Mouse (Mus musculus): ENCODE data around the gene Tulp3. TPM values are rescaled to one million over a fixed set of nuclear protein-coding genes. Genes with fewer than 3 reads are reported as not detected.
"Not testable (repeated sequence)": the region's sequence is repeated elsewhere in the genome, so short reads cannot be mapped to it uniquely, and the experiment has no call there.

Tulp3 gene
- total RNA-seq, 2 experiments from 2014 or later, result 21.8 to 24.7 TPM

GRCm38 (mm10) chr6:128361901-128362300 is 6.2 kb upstream of the Tulp3 start:
- intact Hi-C loops (cut with DNase I), result no loop called here
- no peak for DNase-seq

GRCm38 (mm10) chr6:128358999-128359398 is 3.3 kb upstream of the Tulp3 start:
- intact Hi-C loops (cut with DNase I), result loop anchor here (5.0 kb wide), 1 partner anchor 42 kb away; no protein-coding TSS in a partner anchor
- peak; percentile 69 for DNase-seq

DNA sequence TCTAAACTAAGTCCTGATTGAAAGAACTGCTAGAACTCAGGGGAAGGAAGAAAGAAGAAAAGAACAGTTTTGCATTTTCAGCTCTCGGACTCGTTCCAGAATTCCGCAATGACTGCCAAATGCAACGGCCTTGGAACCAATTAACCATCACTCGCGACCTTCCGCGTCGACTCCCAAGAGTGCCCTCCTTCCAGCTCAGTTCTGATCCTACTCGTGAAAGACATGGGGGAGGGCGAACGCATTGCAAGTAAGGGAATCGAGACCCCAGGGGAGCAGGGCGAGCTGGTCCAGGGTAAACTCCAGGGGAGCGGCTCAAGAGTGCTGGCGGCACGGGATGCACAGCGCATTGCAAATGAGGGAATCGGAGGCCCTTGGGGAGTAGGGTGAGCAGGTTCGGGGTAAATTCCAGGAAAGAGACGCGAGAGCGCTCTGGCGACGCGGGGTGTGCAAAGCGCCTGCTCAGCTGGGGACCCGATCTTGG is 410 bp downstream of the Tulp3 start:
- intact Hi-C loops (cut with DNase I), result loop anchor here (5.0 kb wide), 1 partner anchor 38 kb away; no protein-coding TSS in a partner anchor
- DNase-seq, result peak; percentile 53

GRCm38 (mm10) chr6:128354140-128354539 is 1.5 kb downstream of the Tulp3 start:
- no peak for DNase-seq
- intact Hi-C loops (cut with DNase I), result no loop called here

- intact Hi-C loops (cut with DNase I), result no loop called here
Observed at GRCm38 (mm10) chr6:128349711-128350110, 5.9 kb downstream of the Tulp3 start.

GRCm38 (mm10) chr6:128346782-128347181 is 8.9 kb downstream of the Tulp3 start:
- intact Hi-C loops (cut with DNase I), result no loop called here
- DNase-seq, result no peak

More at GRCm38 (mm10) chr6:128349711-128350110, 5.9 kb downstream of the Tulp3 start:
- DNase-seq, result peak; percentile 35

- DNase-seq, result no peak
- intact Hi-C loops (cut with DNase I), result no loop called here
Observed at GRCm38 (mm10) chr6:128345623-128346022, 10.0 kb downstream of the Tulp3 start.

DNA sequence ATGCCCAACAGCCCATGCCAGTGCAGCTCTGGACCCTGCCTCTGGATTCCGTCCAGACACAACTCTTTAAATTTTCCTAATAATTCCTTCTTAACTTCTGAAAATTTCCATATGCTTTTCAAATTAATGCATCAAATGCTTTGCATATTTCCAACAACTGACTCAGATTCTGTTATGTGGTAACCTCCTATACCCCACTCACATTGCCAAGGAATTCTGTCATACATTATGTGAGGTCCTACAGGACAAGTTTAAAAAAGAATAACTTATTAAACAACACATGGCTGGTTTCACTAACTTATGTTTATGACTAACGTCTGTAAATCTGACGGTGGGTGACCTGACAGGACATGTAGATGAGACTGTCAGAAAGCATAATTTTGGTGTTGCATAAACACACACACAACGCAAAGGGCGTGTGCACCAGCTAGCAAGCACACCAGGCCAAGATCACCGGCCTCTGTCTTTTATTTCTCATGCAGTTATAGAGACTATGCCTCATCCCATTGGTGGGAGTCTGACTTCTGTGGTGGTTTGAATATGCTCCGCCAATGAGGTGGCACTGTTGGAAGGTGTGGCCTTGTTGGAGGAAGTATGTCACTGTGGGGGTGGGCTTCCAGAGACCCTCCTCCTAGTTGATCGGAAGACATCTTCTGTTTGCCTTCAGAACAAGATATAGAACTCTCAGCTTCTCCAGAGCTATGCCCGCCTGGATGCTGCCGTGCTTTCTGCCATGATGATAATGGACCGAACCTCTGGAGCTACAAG is 13.5 kb downstream of the Tulp3 start:
- intact Hi-C loops (cut with DNase I), result no loop called here
- DNase-seq, result no peak

- intact Hi-C loops (cut with DNase I), result no loop called here
- DNase-seq, result no peak
Observed at GRCm38 (mm10) chr6:128338876-128339275, 16.8 kb downstream of the Tulp3 start.

GRCm38 (mm10) chr6:128337467-128337866 is 18.2 kb downstream of the Tulp3 start:
- DNase-seq, result no peak
- intact Hi-C loops (cut with DNase I), result no loop called here

DNA sequence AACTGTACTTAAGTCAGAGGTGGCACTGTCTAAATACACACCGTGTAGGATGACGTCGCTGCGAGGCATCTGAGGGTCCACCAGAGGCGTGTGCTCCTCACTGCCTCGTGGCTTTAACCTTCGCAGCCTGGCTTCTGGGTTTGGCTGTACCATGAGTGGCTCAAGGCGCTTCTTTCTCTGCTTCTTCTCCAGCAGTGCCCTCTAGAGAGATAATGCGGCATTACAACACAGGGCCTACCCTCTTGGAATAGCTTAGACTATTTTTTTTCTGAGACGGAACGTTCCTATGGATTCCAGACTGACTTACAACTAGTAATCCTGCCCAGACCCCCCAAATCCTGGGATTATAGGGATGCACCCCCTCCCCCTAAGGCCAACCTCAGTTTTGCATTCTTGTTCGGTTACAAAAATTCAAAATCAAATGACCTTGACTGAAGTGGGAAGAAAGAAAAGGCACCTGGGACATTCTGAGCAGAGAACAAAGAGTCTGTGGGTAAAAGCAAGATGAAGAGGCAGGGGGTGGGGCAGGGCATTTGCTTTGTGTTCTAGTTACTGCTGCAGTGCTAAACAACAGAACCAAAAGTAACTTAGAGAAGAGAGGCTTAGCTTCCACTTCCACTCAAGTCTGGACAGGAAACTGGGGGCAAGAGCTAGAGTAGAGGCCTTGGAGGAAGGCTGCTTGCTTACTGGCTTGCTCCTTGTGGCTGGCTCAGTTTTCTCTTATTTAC is 21.1 kb downstream of the Tulp3 start:
- intact Hi-C loops (cut with DNase I), result loop anchor here (1.0 kb wide), 1 partner anchor 15 kb away; no protein-coding TSS in a partner anchor

DNA sequence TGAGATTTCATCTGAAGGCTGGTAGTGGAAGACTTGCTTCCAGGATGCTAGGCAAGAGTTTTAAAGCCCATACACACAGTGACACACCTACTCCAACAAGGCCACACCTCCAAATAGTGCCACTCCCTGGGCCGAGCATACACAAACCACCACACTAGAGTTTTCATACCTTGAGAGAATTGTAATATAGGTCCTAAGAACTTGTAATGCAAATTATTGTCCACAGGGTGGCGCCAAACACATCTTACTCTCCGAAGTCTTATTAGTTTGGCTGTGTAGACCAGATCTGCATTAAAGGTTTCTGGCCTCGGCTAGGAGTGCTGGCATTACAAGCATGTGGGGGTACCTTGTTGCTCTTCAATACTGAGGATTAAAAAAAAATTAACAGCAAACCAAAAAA is 37.3 kb downstream of the Tulp3 start:
- intact Hi-C loops (cut with DNase I), result loop anchor here (5.0 kb wide), 2 partner anchors 39 to 94 kb away; partner anchors contain the start of gene Tulp3
- peak; percentile 51 for DNase-seq

More for the DNA sequence above, 21.1 kb downstream of the Tulp3 start:
- DNase-seq, result peak; percentile 81

DNA sequence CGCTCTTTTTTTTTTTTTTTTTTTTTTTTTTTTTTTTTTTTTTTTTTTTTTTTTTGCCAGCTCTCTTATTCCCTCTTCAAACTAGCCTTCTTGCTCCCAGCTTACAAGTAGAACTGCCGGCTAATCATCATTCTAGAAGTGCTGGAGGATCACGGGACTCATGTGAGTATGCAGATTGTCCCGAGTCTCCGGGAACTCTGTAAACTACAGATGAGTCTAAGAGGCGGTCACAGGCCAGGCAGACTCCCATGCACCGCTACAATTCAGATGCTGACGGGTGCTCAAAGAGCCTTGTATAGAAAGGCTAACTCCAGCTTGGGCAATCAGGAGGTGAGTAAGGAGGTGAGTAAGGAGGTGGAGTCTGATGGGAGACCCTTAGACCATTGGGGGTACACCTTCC is 40.1 kb downstream of the Tulp3 start:
- intact Hi-C loops (cut with DNase I), result loop anchor here (5.0 kb wide), 2 partner anchors 42 to 97 kb away; partner anchors contain the start of gene Tulp3
- no peak for DNase-seq

- intact Hi-C loops (cut with DNase I), result loop anchor here (5.0 kb wide), 2 partner anchors 43 to 98 kb away; partner anchors contain the start of gene Tulp3
- no peak for DNase-seq
Observed at GRCm38 (mm10) chr6:128314796-128315195, 40.9 kb downstream of the Tulp3 start.

DNA sequence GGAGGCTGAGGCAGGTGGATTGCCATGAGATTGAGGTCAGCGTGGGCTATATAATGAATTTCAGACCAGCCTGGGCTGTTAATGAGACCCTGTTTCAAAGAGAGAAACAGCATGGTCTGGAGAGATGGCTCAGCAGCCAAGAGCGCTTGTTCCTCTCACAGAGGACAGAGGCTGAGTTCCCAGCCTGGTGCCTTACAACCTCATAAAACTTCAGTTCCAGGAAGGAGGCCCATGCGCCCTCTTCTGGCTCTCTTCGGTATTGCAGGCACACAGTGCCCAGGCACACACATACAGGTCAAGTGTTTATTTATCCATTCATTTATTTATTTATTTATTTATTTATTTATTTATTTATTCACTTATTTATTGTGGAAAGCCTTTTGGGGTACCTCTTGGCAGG is 47.3 kb downstream of the Tulp3 start:
- DNase-seq, result peak; percentile 68
- intact Hi-C loops (cut with DNase I), result loop anchor here (5.0 kb wide), 1 partner anchor 71 kb away; no protein-coding TSS in a partner anchor

DNA sequence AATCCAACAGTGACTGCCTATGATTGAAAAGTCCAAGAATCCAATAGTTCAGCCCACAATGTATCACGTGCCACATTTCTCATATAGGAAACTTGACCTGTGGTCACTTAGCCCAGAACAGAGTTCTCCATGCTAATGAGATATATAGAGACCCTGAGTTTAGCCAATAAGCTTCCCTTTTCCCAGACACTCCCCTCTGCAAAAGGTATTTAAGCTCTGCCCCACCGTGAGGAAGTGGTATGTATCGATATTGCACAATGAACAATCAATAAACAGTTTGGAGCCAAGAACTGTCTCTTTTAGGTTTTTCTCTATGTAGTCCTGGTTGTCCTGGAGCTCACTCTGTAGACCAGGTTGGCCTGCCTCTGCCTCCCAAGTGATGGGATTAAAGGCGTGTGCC is 50.9 kb downstream of the Tulp3 start:
- no peak for DNase-seq
- intact Hi-C loops (cut with DNase I), result loop anchor here (5.0 kb wide), 1 partner anchor 68 kb away; no protein-coding TSS in a partner anchor

- intact Hi-C loops (cut with DNase I); DNase-seq: not testable (repeated sequence)
Observed at GRCm38 (mm10) chr6:128302640-128303039, 53.0 kb downstream of the Tulp3 start.

GRCm38 (mm10) chr6:128301891-128302290 is 53.8 kb downstream of the Tulp3 start:
- no peak for DNase-seq
- intact Hi-C loops (cut with DNase I), result no loop called here

- intact Hi-C loops (cut with DNase I), result no loop called here
- no peak for DNase-seq
Observed at GRCm38 (mm10) chr6:128301458-128301857, 54.2 kb downstream of the Tulp3 start.

- intact Hi-C loops (cut with DNase I), result no loop called here
- peak; percentile 16 for DNase-seq
Observed at GRCm38 (mm10) chr6:128300134-128301001, 55.3 kb downstream of the Tulp3 start, which contains the start of gene Tead4. TSS of gene Tead4 (minus strand) at chr6:128300823.

All from left cerebral cortex, postnatal 4 days (tissue).